ENCODE assay signal across 12 mouse cellular contexts in the genomic region with DNA sequence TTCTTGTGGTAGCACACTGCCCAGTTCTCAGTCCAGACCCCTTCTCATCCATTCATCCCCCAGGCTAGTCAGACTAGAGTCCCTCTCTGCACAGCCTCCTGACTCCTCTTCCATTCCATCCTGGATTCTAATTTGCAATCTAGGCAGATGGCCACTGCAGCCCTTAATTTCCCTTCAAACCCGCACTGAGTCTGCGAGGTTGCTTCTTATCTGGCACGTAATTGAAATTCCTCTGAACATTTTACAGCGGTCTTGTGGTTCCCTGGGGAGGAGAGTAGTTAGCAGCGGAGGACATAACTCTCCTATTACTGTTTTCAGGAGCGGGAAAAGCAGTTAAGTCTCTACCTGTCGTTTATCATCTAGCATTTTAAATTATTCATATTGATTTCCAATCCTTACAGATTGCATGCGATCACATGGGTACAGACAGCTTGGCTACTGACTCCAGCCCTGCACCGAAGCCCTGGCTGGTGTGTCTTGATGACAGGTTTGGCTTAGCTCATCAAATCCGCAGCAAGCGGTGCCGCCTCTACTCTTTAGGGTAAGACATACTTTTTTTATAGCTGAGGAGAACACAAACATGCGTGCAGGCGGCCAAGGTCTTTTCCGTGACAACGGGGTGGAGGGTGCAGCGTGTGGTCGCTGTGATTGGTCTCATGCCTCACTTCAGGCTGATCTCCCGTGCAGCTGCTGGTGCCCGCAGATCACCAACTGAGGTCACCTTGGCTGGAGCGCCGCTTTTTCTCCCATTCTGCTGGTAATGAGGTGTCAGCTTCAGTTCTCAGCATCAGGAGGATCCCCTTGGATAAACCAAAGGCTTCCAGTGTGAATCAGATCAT. TPM values are rescaled to one million over a fixed set of nuclear protein-coding genes. Genes with fewer than 3 reads are reported as not detected.
DNase-seq lines count a peak whose midpoint lies in the region; ATAC-seq and TF ChIP-seq lines count a peak whose summit lies in the region.
"Had no signal": no experiment of that assay in that cellular context is flagged by ENCODE, and none has a peak within 500 bp of the region (broad histone marks: within the 10 kb centered on the region; RNA-seq: fewer than 3 reads in every experiment).

No protein-coding gene starts in this region.

- DNase-seq in frontal cortex, postnatal 36 days (ENCODE audit: low spot score in 2 of 2) = no peak
- peak; percentile 37 for DNase-seq in testis, postnatal 10 days (ENCODE audit: low spot score)
- no peak for DNase-seq in testis, postnatal 14 days (ENCODE audit: low spot score)
- DNase-seq in urinary bladder, postnatal 10 days (ENCODE audit: low spot score) = no peak
- no peak for DNase-seq in left cerebral cortex, postnatal 14 days (ENCODE audit: low spot score in 2 of 2)
- DNase-seq: kidney, adult 11 months had no signal

- ATAC-seq in frontal cortex, adult (ENCODE audit: low TSS enrichment) = peak; percentile 73
- ATAC-seq in intestine, embryonic 16.5 days = no peak

- no peak for TF ChIP-seq POLR2A in olfactory bulb, adult 2 months (IDR thresholded peaks at IDR 0.05; ENCODE audit: insufficient read depth, low read depth, low read length)

- no peaks in the 10 kb centered on the region for H3K9me3 ChIP-seq in intestine, embryonic 16.5 days (ENCODE audit: control insufficient read depth, low read length)
- H3K9me3 ChIP-seq: stomach, embryonic 15.5 days had no signal

- no peaks in the 10 kb centered on the region for H3K27me3 ChIP-seq in intestine, embryonic 16.5 days (replicated peaks; ENCODE audit: control insufficient read depth, insufficient read depth, low read length)
- H3K27me3 ChIP-seq: CH12.LX; stomach, embryonic 15.5 days had no signal

- no peaks in the 10 kb centered on the region for H3K4me1 ChIP-seq in intestine, embryonic 16.5 days (ENCODE audit: control insufficient read depth, insufficient read depth, low read length)
- peaks cover 9% of the 10 kb centered on the region; the same call in 1 of the 2 replicates for H3K4me1 ChIP-seq in olfactory bulb, adult 2 months (ENCODE audit: control insufficient read depth, insufficient read depth, low read length)
- H3K4me1 ChIP-seq: stomach, embryonic 15.5 days had no signal

- no peak overlapping the region for H3K27ac ChIP-seq in intestine, embryonic 16.5 days (ENCODE audit: low read length)
- H3K27ac ChIP-seq in olfactory bulb, adult 2 months (ENCODE audit: insufficient read depth, low read depth, low read length) = no peak overlapping the region
- H3K27ac ChIP-seq: liver, embryonic 14.5 days; stomach, embryonic 15.5 days had no signal

- no peak for TF ChIP-seq CTCF in olfactory bulb, adult 2 months (IDR thresholded peaks at IDR 0.05; ENCODE audit: insufficient read depth, low read depth, low read length)

- WGBS in intestine, embryonic 16.5 days = 41% methylated on average over 22 of the region's 22 CpGs
- WGBS in olfactory bulb, adult 2 months = 41% methylated on average over 22 of the region's 22 CpGs

- H3K36me3 ChIP-seq in intestine, embryonic 16.5 days (ENCODE audit: control insufficient read depth, insufficient read depth, low read length) = no peaks in the 10 kb centered on the region
- H3K36me3 ChIP-seq: stomach, embryonic 15.5 days had no signal

- 0 out of 2 replicates have a peak overlapping the region, but pooled peaks have one; percentile 7 for H3K4me2 ChIP-seq in intestine, embryonic 16.5 days (ENCODE audit: low read depth, low read length)
- H3K4me2 ChIP-seq: stomach, embryonic 15.5 days had no signal

- no peak overlapping the region for H3K4me3 ChIP-seq in intestine, embryonic 16.5 days (ENCODE audit: low read length)
- peak overlapping the region; percentile 4; the same call in 1 of the 2 replicates for H3K4me3 ChIP-seq in olfactory bulb, adult 2 months (ENCODE audit: insufficient read depth, low read depth, low read length)
- H3K4me3 ChIP-seq: stomach, embryonic 15.5 days had no signal

- no peak overlapping the region for H3K9ac ChIP-seq in intestine, embryonic 16.5 days (ENCODE audit: low read depth, low read length)
- H3K9ac ChIP-seq: liver, embryonic 14.5 days; stomach, embryonic 15.5 days had no signal

- intact Hi-C loops in left cerebral cortex, postnatal 14 days (cut with DNase I) = no loop called here

RNA-seq across cellular contexts. Expression of gene Mettl24, which starts 54.4 kb away (rescaled TPM):
- 3.0 and 3.2 TPM in 2 replicates for polyA plus RNA-seq in intestine, embryonic 16.5 days (2015; fragmentation: Nextera tagmentation; extraction: Ambion mirVana)
- not detected in 2 replicates for polyA plus RNA-seq in olfactory bulb, adult 2 months (2012; ENCODE audit: insufficient read depth, insufficient read length, low replicate concordance, missing spikeins)
- total RNA-seq in left cerebral cortex, postnatal 14 days (2021) = 1 to 10 TPM; 1.4 to 2.7 TPM
- total RNA-seq: CH12.LX had no signal
